Mouse (Mus musculus) sigmoid colon, adult 10 weeks (tissue): ENCODE measurements around the gene Olfr1049. TPM values are rescaled to one million over a fixed set of nuclear protein-coding genes. Genes with fewer than 3 reads are reported as not detected.

Experiments
- polyA plus RNA-seq: library from polyadenylated mRNA; stranded (reverse); fragments of 350-450 nt; fragmentation: Illumina TruSeq; extraction: RNeasy Lipid Tissue Mini Kit (QIAGEN cat#74804); gene quantifications from one replicate; pipeline ENCODE4 v1.2.3, GENCODE M21; 2014; ENCODE audit warnings: low read depth, low replicate concordance

Gene Olfr1049
- polyA plus RNA-seq, result not detected

GRCm38 (mm10) chr2:86258228-86258627, at the start of gene Olfr1049:
TSS of gene Olfr1049 (minus strand) at chr2:86258328.

GRCm38 (mm10) chr2:86292155-86292554, 34.0 kb upstream of the Olfr1049 start, which contains the start of gene Olfr1052:
TSS of gene Olfr1052 (plus strand) at chr2:86292455.

GRCm38 (mm10) chr2:86278988-86279387, 20.9 kb upstream of the Olfr1049 start, which contains the start of gene Olfr1051:
TSS of gene Olfr1051 (minus strand) at chr2:86279088.

GRCm38 (mm10) chr2:86240189-86240588, 17.9 kb downstream of the Olfr1049 start, which contains the start of gene Olfr1048:
TSS of gene Olfr1048 (minus strand) at chr2:86240289.

GRCm38 (mm10) chr2:86231301-86231700, 26.8 kb downstream of the Olfr1049 start, which contains the start of gene Olfr1047:
TSS of gene Olfr1047 (minus strand) at chr2:86231401.

GRCm38 (mm10) chr2:86219214-86219613, 38.9 kb downstream of the Olfr1049 start, which contains the start of gene Olfr1046:
TSS of gene Olfr1046 (minus strand) at chr2:86219314.

Other genes starting within 250 kb of the Olfr1049 start
- gene Olfr1033, start 237.7 kb downstream of the Olfr1049 start, polyA plus RNA-seq, result 4.1 TPM
- 0.57 TPM for gene Olfr1034, start 212.5 kb downstream of the Olfr1049 start, polyA plus RNA-seq
- gene Olfr1036, start 184.3 kb downstream of the Olfr1049 start, polyA plus RNA-seq, result not detected
- gene Olfr1037, start 170.9 kb downstream of the Olfr1049 start, polyA plus RNA-seq, result not detected
- gene Olfr1039, start 122.4 kb downstream of the Olfr1049 start, polyA plus RNA-seq, result not detected
- gene Olfr1040, start 111.6 kb downstream of the Olfr1049 start, polyA plus RNA-seq, result not detected
- gene Olfr1042, start 96.5 kb downstream of the Olfr1049 start, polyA plus RNA-seq, result not detected
- not detected for gene Olfr1043, start 90.8 kb downstream of the Olfr1049 start, polyA plus RNA-seq
- not detected for gene Olfr1044, start 80.5 kb downstream of the Olfr1049 start, polyA plus RNA-seq
- gene Olfr52, start 72.6 kb downstream of the Olfr1049 start, polyA plus RNA-seq, result not detected
- gene Olfr1045, start 55.3 kb downstream of the Olfr1049 start, polyA plus RNA-seq, result not detected
- gene Olfr1046, start 39.0 kb downstream of the Olfr1049 start, polyA plus RNA-seq, result not detected
- gene Olfr1047, start 26.9 kb downstream of the Olfr1049 start, polyA plus RNA-seq, result not detected
- gene Olfr1048, start 18.0 kb downstream of the Olfr1049 start, polyA plus RNA-seq, result not detected
- gene Olfr1051, start 20.8 kb upstream of the Olfr1049 start, polyA plus RNA-seq, result not detected
- gene Olfr1052, start 34.1 kb upstream of the Olfr1049 start, polyA plus RNA-seq, result not detected
- gene Olfr1053, start 57.0 kb upstream of the Olfr1049 start, polyA plus RNA-seq, result not detected
- not detected for gene Olfr1054, start 77.1 kb upstream of the Olfr1049 start, polyA plus RNA-seq
- gene Olfr1055, start 92.0 kb upstream of the Olfr1049 start, polyA plus RNA-seq, result not detected
- gene Olfr1056, start 104.1 kb upstream of the Olfr1049 start, polyA plus RNA-seq, result not detected
- not detected for gene Olfr1057, start 120.1 kb upstream of the Olfr1049 start, polyA plus RNA-seq
- not detected for gene Olfr1058, start 130.2 kb upstream of the Olfr1049 start, polyA plus RNA-seq
- not detected for gene Olfr1061, start 155.7 kb upstream of the Olfr1049 start, polyA plus RNA-seq
- gene Olfr1062, start 168.4 kb upstream of the Olfr1049 start, polyA plus RNA-seq, result not detected
- not detected for gene Olfr1065, start 192.3 kb upstream of the Olfr1049 start, polyA plus RNA-seq
- not detected for gene Olfr1066, start 197.9 kb upstream of the Olfr1049 start, polyA plus RNA-seq
- not detected for gene Olfr228, start 229.1 kb upstream of the Olfr1049 start, polyA plus RNA-seq